In genomic region chr2:5214581-5214980, GRCm38 (mm10) we compare ENCODE assay signal across 26 mouse cellular contexts.
A peak's percentile ranks its signal among the peaks of the same experiment; 100 is the strongest.
DNase-seq lines count a peak whose midpoint lies in the region; ATAC-seq lines count a peak whose summit lies in the region.
"Had no signal": no experiment of that assay in that cellular context is flagged by ENCODE, and none has a peak within 500 bp of the region (broad histone marks: within the 10 kb centered on the region; RNA-seq: fewer than 3 reads in every experiment).

No protein-coding gene starts in this region.

- no peaks in the 10 kb centered on the region for H3K36me3 ChIP-seq in embryonic facial prominence, embryonic 11.5 days (replicated peaks; ENCODE audit: control insufficient read depth, insufficient read depth, low read depth, low read length)
- no peaks in the 10 kb centered on the region for H3K36me3 ChIP-seq in embryonic facial prominence, embryonic 10.5 days (replicated peaks)
- H3K36me3 ChIP-seq in limb, embryonic 10.5 days: no peaks in the 10 kb centered on the region
- H3K36me3 ChIP-seq: embryonic facial prominence, embryonic 12.5 days; heart, embryonic 10.5 days; heart, embryonic 13.5 days; hindbrain, embryonic 12.5 days; hindbrain, embryonic 15.5 days had no signal

- H3K27ac ChIP-seq in embryonic facial prominence, embryonic 11.5 days (replicated peaks; ENCODE audit: low read depth, low read length): no peak overlapping the region
- H3K27ac ChIP-seq in embryonic facial prominence, embryonic 10.5 days (replicated peaks): no peak overlapping the region
- no peak overlapping the region for H3K27ac ChIP-seq in limb, embryonic 10.5 days
- H3K27ac ChIP-seq: embryonic facial prominence, embryonic 12.5 days; forebrain, embryonic 13.5 days; heart, adult 2 months; heart, embryonic 10.5 days; heart, embryonic 13.5 days; hindbrain, embryonic 12.5 days; hindbrain, embryonic 15.5 days had no signal

- no peak overlapping the region for H3K9ac ChIP-seq in embryonic facial prominence, embryonic 11.5 days (replicated peaks; ENCODE audit: low read length)
- H3K9ac ChIP-seq: embryonic facial prominence, embryonic 12.5 days; forebrain, embryonic 13.5 days; heart, embryonic 13.5 days; hindbrain, embryonic 12.5 days; hindbrain, embryonic 15.5 days had no signal

- WGBS in embryonic facial prominence, embryonic 11.5 days: 56% methylated on average over 1 of the region's 1 CpGs
- 79% methylated on average over 1 of the region's 1 CpGs for WGBS in embryonic facial prominence, embryonic 10.5 days
- 77% methylated on average over 1 of the region's 1 CpGs for WGBS in limb, embryonic 10.5 days

- DNase-seq in adrenal gland, postnatal 10 days: peak; percentile 7
- no peak for DNase-seq in adrenal gland, postnatal 25 days
- peak; percentile 33 for DNase-seq in embryonic facial prominence, embryonic 11.5 days (ENCODE audit: low spot score)
- no peak for DNase-seq in embryonic facial prominence, embryonic 10.5 days (ENCODE audit: low spot score)
- peak; percentile 15 for DNase-seq in limb, embryonic 10.5 days (ENCODE audit: low spot score)
- DNase-seq in ovary, postnatal 14 days (ENCODE audit: low spot score): no peak
- DNase-seq: cerebellum, adult 11-12 months; cerebellum, adult 8-10 months; cerebellum, postnatal 10 days; cerebellum, postnatal 36 days; embryo, embryonic 11 days; gastrocnemius, postnatal 10 days; gastrocnemius, postnatal 36 days; heart, adult 2 months; kidney, adult 2 months had no signal

- H3K4me3 ChIP-seq in embryonic facial prominence, embryonic 11.5 days (ENCODE audit: low read depth, low read length): no peak overlapping the region
- H3K4me3 ChIP-seq in embryonic facial prominence, embryonic 10.5 days: no peak overlapping the region
- H3K4me3 ChIP-seq in limb, embryonic 10.5 days: no peak overlapping the region
- H3K4me3 ChIP-seq: embryonic facial prominence, embryonic 12.5 days; erythroblast, embryonic 14.5 days; forebrain, embryonic 13.5 days; heart, adult 2 months; heart, embryonic 10.5 days; heart, embryonic 13.5 days; hindbrain, embryonic 12.5 days; hindbrain, embryonic 15.5 days had no signal

- no peaks in the 10 kb centered on the region for H3K9me3 ChIP-seq in embryonic facial prominence, embryonic 11.5 days (replicated peaks; ENCODE audit: control insufficient read depth, low read length)
- H3K9me3 ChIP-seq in embryonic facial prominence, embryonic 10.5 days: no peaks in the 10 kb centered on the region
- H3K9me3 ChIP-seq in limb, embryonic 10.5 days (replicated peaks): no peaks in the 10 kb centered on the region
- H3K9me3 ChIP-seq: embryonic facial prominence, embryonic 12.5 days; forebrain, embryonic 13.5 days; heart, embryonic 10.5 days; hindbrain, embryonic 12.5 days; hindbrain, embryonic 15.5 days had no signal

- H3K4me1 ChIP-seq in embryonic facial prominence, embryonic 11.5 days (ENCODE audit: control insufficient read depth, insufficient read depth, low read length): no peaks in the 10 kb centered on the region
- 0 out of 2 replicates have a peak, but pooled peaks cover 6% of the 10 kb centered on the region for H3K4me1 ChIP-seq in embryonic facial prominence, embryonic 10.5 days
- peaks cover 6% of the 10 kb centered on the region; the same call in 1 of the 2 replicates for H3K4me1 ChIP-seq in limb, embryonic 10.5 days
- H3K4me1 ChIP-seq: embryonic facial prominence, embryonic 12.5 days; forebrain, embryonic 13.5 days; heart, embryonic 10.5 days; heart, embryonic 13.5 days; hindbrain, embryonic 12.5 days; hindbrain, embryonic 15.5 days had no signal

- H3K4me2 ChIP-seq in embryonic facial prominence, embryonic 11.5 days (ENCODE audit: low read depth, low read length): no peak overlapping the region
- H3K4me2 ChIP-seq: embryonic facial prominence, embryonic 12.5 days; forebrain, embryonic 13.5 days; heart, embryonic 13.5 days; hindbrain, embryonic 12.5 days; hindbrain, embryonic 15.5 days had no signal

- no peak for ATAC-seq in embryonic facial prominence, embryonic 11.5 days (replicated peaks; ENCODE audit: insufficient number of reproducible peaks, low FRiP score, low TSS enrichment, low read depth)
- no peak for ATAC-seq in activated CD4-positive, CD25-positive, alpha-beta regulatory T cell, adult 4 months
- ATAC-seq: CD4-positive, CD25-positive, alpha-beta regulatory T cell, adult 4 months; forebrain, embryonic 13.5 days; forebrain, embryonic 16.5 days; intestine, postnatal 0 days had no signal

- no peaks in the 10 kb centered on the region for H3K27me3 ChIP-seq in embryonic facial prominence, embryonic 11.5 days (ENCODE audit: control insufficient read depth, insufficient read depth, low read length)
- H3K27me3 ChIP-seq in embryonic facial prominence, embryonic 10.5 days (replicated peaks; ENCODE audit: low read depth, poor library complexity, severe bottlenecking): no peaks in the 10 kb centered on the region
- H3K27me3 ChIP-seq in limb, embryonic 10.5 days (ENCODE audit: low read depth, poor library complexity, severe bottlenecking): no peaks in the 10 kb centered on the region
- H3K27me3 ChIP-seq: embryonic facial prominence, embryonic 12.5 days; forebrain, embryonic 13.5 days; heart, embryonic 13.5 days; hindbrain, embryonic 12.5 days; hindbrain, embryonic 15.5 days had no signal

Comparison
In these comparisons a context has a peak if more than half of its experiments do, and no peak if none do; other contexts are left out.
1. DNase-seq: peak in adrenal gland, postnatal 10 days (single experiment), embryonic facial prominence, embryonic 11.5 days (single experiment) and limb, embryonic 10.5 days (single experiment); none in adrenal gland, postnatal 25 days (single experiment), embryonic facial prominence, embryonic 10.5 days (single experiment) and ovary, postnatal 14 days (single experiment).